Mouse (Mus musculus): ENCODE data around the gene Usf3.

DNA sequence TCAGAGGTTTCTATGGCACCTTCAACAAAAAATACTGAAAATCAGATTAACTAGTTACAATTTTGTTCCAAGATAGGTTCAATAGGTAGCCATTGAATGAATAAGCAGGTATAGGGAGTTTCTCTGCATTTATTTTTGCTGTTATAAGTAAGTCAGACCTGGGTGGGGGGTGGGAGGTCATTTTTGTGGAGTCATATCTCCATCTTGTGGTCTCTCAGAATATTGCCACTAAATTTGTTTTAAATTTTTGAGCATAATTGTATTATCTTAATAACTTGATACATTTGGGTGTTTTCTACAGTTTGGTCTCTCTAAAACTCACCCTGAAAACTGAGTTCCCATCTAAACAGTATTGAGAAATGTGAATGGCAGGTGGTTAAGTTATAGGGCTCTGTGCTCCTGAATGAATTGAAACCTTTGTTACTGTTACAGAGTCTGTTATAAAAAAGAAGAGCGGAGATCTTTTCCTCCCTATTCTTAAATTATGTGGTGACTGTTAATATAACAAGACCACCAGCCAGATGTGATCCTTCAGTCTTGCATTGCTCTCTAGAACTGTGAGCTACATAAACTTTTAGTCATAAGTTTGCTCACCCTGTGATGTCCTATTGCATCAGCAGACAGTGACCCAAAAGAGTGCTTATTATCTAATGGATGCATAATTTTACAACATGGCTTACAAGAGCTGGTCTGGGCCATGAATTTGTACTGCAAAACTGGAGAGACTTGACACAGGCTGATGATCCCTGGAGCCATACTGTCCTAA lies 23.9 kb upstream of the Usf3 start:
- TF ChIP-seq CTCF (IDR thresholded peaks at IDR 0.05; ENCODE audit: low read depth, low read length) (no peak), POLR2A (IDR thresholded peaks at IDR 0.05; ENCODE audit: extremely low read depth, insufficient read depth, low read length) (no peak)

All from liver, adult 2 months (tissue).